11 mouse cellular contexts compared by ENCODE assay signal in genomic region chr19:34551981-34552380, GRCm38 (mm10). TPM values are rescaled to one million over a fixed set of nuclear protein-coding genes. Genes with fewer than 3 reads are reported as not detected.
DNase-seq lines count a peak whose midpoint lies in the region; ATAC-seq and TF ChIP-seq lines count a peak whose summit lies in the region.
"Had no signal": no experiment of that assay in that cellular context is flagged by ENCODE, and none has a peak within 500 bp of the region (broad histone marks: within the 10 kb centered on the region; RNA-seq: fewer than 3 reads in every experiment).

No protein-coding gene starts in this region.

- no peak overlapping the region for H3K9ac ChIP-seq in hindbrain, postnatal 0 days (replicated peaks; ENCODE audit: low read length)
- H3K9ac ChIP-seq in hindbrain, embryonic 11.5 days (ENCODE audit: low read depth, low read length): no peak overlapping the region
- H3K9ac ChIP-seq in forebrain, embryonic 16.5 days (replicated peaks; ENCODE audit: low read depth, low read length): no peak overlapping the region

- H3K36me3 ChIP-seq in hindbrain, postnatal 0 days (ENCODE audit: insufficient read depth, low read length): no peaks in the 10 kb centered on the region
- H3K36me3 ChIP-seq in hindbrain, embryonic 11.5 days (ENCODE audit: control insufficient read depth, insufficient read depth, low read length): no peaks in the 10 kb centered on the region
- no peaks in the 10 kb centered on the region for H3K36me3 ChIP-seq in forebrain, embryonic 16.5 days (ENCODE audit: control insufficient read depth, insufficient read depth)

- H3K9me3 ChIP-seq in hindbrain, postnatal 0 days (ENCODE audit: low read length): no peaks in the 10 kb centered on the region
- no peaks in the 10 kb centered on the region for H3K9me3 ChIP-seq in hindbrain, embryonic 11.5 days (ENCODE audit: control insufficient read depth, low read length)
- no peaks in the 10 kb centered on the region for H3K9me3 ChIP-seq in forebrain, embryonic 16.5 days (ENCODE audit: control insufficient read depth, low read length)

- no peaks in the 10 kb centered on the region for H3K27me3 ChIP-seq in hindbrain, postnatal 0 days (ENCODE audit: insufficient read depth, low read length)
- no peaks in the 10 kb centered on the region for H3K27me3 ChIP-seq in hindbrain, embryonic 11.5 days (ENCODE audit: control insufficient read depth, insufficient read depth, low read length)
- no peaks in the 10 kb centered on the region for H3K27me3 ChIP-seq in forebrain, embryonic 16.5 days (replicated peaks; ENCODE audit: control insufficient read depth, insufficient read depth, low read length)

- TF ChIP-seq CTCF in hindbrain, postnatal 0 days (IDR thresholded peaks at IDR 0.05; ENCODE audit: low read depth): no peak

- H3K4me2 ChIP-seq in hindbrain, postnatal 0 days (ENCODE audit: low read depth, low read length): peak overlapping the region; percentile 33
- H3K4me2 ChIP-seq in hindbrain, embryonic 11.5 days (replicated peaks; ENCODE audit: low read depth, low read length): no peak overlapping the region
- H3K4me2 ChIP-seq in forebrain, embryonic 16.5 days (ENCODE audit: low read length): peak overlapping the region; percentile 3; the same call in 1 of the 2 replicates

- no peak for ATAC-seq in hindbrain, postnatal 0 days
- ATAC-seq in hindbrain, embryonic 11.5 days (ENCODE audit: low FRiP score): no peak
- no peak for ATAC-seq in forebrain, embryonic 16.5 days
- ATAC-seq in CD4-positive, CD25-positive, alpha-beta regulatory T cell, adult 4 months: no peak

- no peak overlapping the region for H3K27ac ChIP-seq in hindbrain, postnatal 0 days
- H3K27ac ChIP-seq in hindbrain, embryonic 11.5 days (ENCODE audit: low read depth, low read length): no peak overlapping the region
- no peak overlapping the region for H3K27ac ChIP-seq in forebrain, embryonic 16.5 days (ENCODE audit: low read length)

- no peak for DNase-seq in hindbrain, postnatal 0 days (ENCODE audit: low spot score)
- no peak for DNase-seq in hindbrain, embryonic 11.5 days (ENCODE audit: low spot score)
- peak; percentile 78 for DNase-seq in kidney, adult 9 months
- DNase-seq in lung, postnatal 14 days: peak; percentile 46
- DNase-seq in adrenal gland, adult 8-10 months: no peak
- DNase-seq in retina, embryonic 14.5 days (ENCODE audit: low spot score): no peak
- DNase-seq: cerebellum, postnatal 36 days; layer of hippocampus, postnatal 36 days had no signal

- H3K4me3 ChIP-seq in hindbrain, postnatal 0 days (ENCODE audit: low read length): no peak overlapping the region
- no peak overlapping the region for H3K4me3 ChIP-seq in hindbrain, embryonic 11.5 days (ENCODE audit: low read depth, low read length)
- H3K4me3 ChIP-seq in forebrain, embryonic 16.5 days (replicated peaks; ENCODE audit: low read length): 0 out of 2 replicates have a peak overlapping the region, but pooled peaks have one; percentile 0

- WGBS in hindbrain, postnatal 0 days: 63% methylated on average over 5 of the region's 5 CpGs
- WGBS in hindbrain, embryonic 11.5 days: 78% methylated on average over 5 of the region's 5 CpGs
- 61% methylated on average over 5 of the region's 5 CpGs for WGBS in forebrain, embryonic 16.5 days

- no peaks in the 10 kb centered on the region for H3K4me1 ChIP-seq in hindbrain, postnatal 0 days (ENCODE audit: insufficient read depth, low read length)
- H3K4me1 ChIP-seq in hindbrain, embryonic 11.5 days (replicated peaks; ENCODE audit: control insufficient read depth, insufficient read depth, low read length): no peaks in the 10 kb centered on the region
- H3K4me1 ChIP-seq in forebrain, embryonic 16.5 days (replicated peaks; ENCODE audit: control insufficient read depth, insufficient read depth, low read length): peaks cover 8% of the 10 kb centered on the region; the same call in 1 of the 2 replicates

RNA-seq across cellular contexts. Expression of gene Ifit2, which starts 1.5 kb away (rescaled TPM):
- total RNA-seq in hindbrain, postnatal 0 days (2014; rRNA removed): 4.5 and 8.3 TPM in 2 replicates
- 5.6 and 5.8 TPM in 2 replicates for polyA plus RNA-seq in hindbrain, postnatal 0 days (2015; fragmentation: Nextera tagmentation; extraction: Ambion mirVana)
- 3.7 and 4.2 TPM in 2 replicates for polyA plus RNA-seq in hindbrain, embryonic 11.5 days (2014; fragmentation: Nextera tagmentation; extraction: Ambion mirVana)
- polyA plus RNA-seq in forebrain, embryonic 16.5 days (2015; fragmentation: Nextera tagmentation; extraction: Ambion mirVana): 9.0 and 10.5 TPM in 2 replicates
- 10 to 100 TPM; 28.5 to 31.7 TPM for polyA plus RNA-seq in CD4-positive, CD25-positive, alpha-beta regulatory T cell, adult 4 months (2017; shearing (Covaris generic))
- total RNA-seq in adrenal gland, adult 8-10 months (2022): 1 to 10 TPM; 3.7 to 6.2 (median 4.7) TPM

RNA-seq across cellular contexts. Expression of gene Lipa, which starts 24.7 kb away (rescaled TPM):
- 20.3 and 25.8 TPM in 2 replicates for total RNA-seq in hindbrain, postnatal 0 days (2014; rRNA removed)
- polyA plus RNA-seq in hindbrain, postnatal 0 days (2015; fragmentation: Nextera tagmentation; extraction: Ambion mirVana): 18.3 and 18.9 TPM in 2 replicates
- 27.3 and 28.2 TPM in 2 replicates for polyA plus RNA-seq in hindbrain, embryonic 11.5 days (2014; fragmentation: Nextera tagmentation; extraction: Ambion mirVana)
- polyA plus RNA-seq in forebrain, embryonic 16.5 days (2015; fragmentation: Nextera tagmentation; extraction: Ambion mirVana): 14.2 and 16.0 TPM in 2 replicates
- 100 to 1,000 TPM; 100 to 102 TPM for polyA plus RNA-seq in CD4-positive, CD25-positive, alpha-beta regulatory T cell, adult 4 months (2017; shearing (Covaris generic))
- 100 to 1,000 TPM; 101 to 277 (median 170) TPM for total RNA-seq in adrenal gland, adult 8-10 months (2022)

RNA-seq across cellular contexts. Expression of gene Ifit3, which starts 31.4 kb away (rescaled TPM):
- 1.8 and 2.3 TPM in 2 replicates for total RNA-seq in hindbrain, postnatal 0 days (2014; rRNA removed)
- 3.1 and 3.6 TPM in 2 replicates for polyA plus RNA-seq in hindbrain, postnatal 0 days (2015; fragmentation: Nextera tagmentation; extraction: Ambion mirVana)
- 0.15 and 0.19 TPM in 2 replicates for polyA plus RNA-seq in hindbrain, embryonic 11.5 days (2014; fragmentation: Nextera tagmentation; extraction: Ambion mirVana)
- polyA plus RNA-seq in forebrain, embryonic 16.5 days (2015; fragmentation: Nextera tagmentation; extraction: Ambion mirVana): 1.3 TPM in 2 replicates
- 10 to 100 TPM; 47.4 to 70.7 TPM for polyA plus RNA-seq in CD4-positive, CD25-positive, alpha-beta regulatory T cell, adult 4 months (2017; shearing (Covaris generic))
- 10 to 100 TPM in 2 of 4 experiments, 1 to 10 TPM in 2; 7.0 to 15.3 (median 9.9) TPM for total RNA-seq in adrenal gland, adult 8-10 months (2022)

RNA-seq across cellular contexts. Expression of gene Ifit1bl1, which starts 49.8 kb away (rescaled TPM):
- total RNA-seq in hindbrain, postnatal 0 days (2014; rRNA removed): 0.86 and 1.5 TPM in 2 replicates
- 1.3 and 1.4 TPM in 2 replicates for polyA plus RNA-seq in hindbrain, postnatal 0 days (2015; fragmentation: Nextera tagmentation; extraction: Ambion mirVana)
- polyA plus RNA-seq in hindbrain, embryonic 11.5 days (2014; fragmentation: Nextera tagmentation; extraction: Ambion mirVana): 0.25 and 0.42 TPM in 2 replicates
- polyA plus RNA-seq in forebrain, embryonic 16.5 days (2015; fragmentation: Nextera tagmentation; extraction: Ambion mirVana): 0.65 and 0.98 TPM in 2 replicates
- 100 to 1,000 TPM; 116 to 127 TPM for polyA plus RNA-seq in CD4-positive, CD25-positive, alpha-beta regulatory T cell, adult 4 months (2017; shearing (Covaris generic))
- total RNA-seq in adrenal gland, adult 8-10 months (2022): 1 to 10 TPM in 2 of 4 experiments, under 1 TPM in 2; 0.98 to 1.2 (median 1.0) TPM
- total RNA-seq: ES-E14 had no signal

RNA-seq across cellular contexts. Expression of gene Ifit3b, which starts 55.8 kb away (rescaled TPM):
- total RNA-seq in hindbrain, postnatal 0 days (2014; rRNA removed): 0.21 and 0.43 TPM in 2 replicates
- polyA plus RNA-seq in hindbrain, postnatal 0 days (2015; fragmentation: Nextera tagmentation; extraction: Ambion mirVana): 0.98 and 0.99 TPM in 2 replicates
- 0.28 TPM in 1 of 2 replicates, not detected in the other for polyA plus RNA-seq in hindbrain, embryonic 11.5 days (2014; fragmentation: Nextera tagmentation; extraction: Ambion mirVana)
- polyA plus RNA-seq in forebrain, embryonic 16.5 days (2015; fragmentation: Nextera tagmentation; extraction: Ambion mirVana): 0.30 TPM in 1 of 2 replicates, not detected in the other
- 10 to 100 TPM in 1 of 2 experiments, 1 to 10 TPM in 1; 9.3 to 14.8 TPM for polyA plus RNA-seq in CD4-positive, CD25-positive, alpha-beta regulatory T cell, adult 4 months (2017; shearing (Covaris generic))
- total RNA-seq in adrenal gland, adult 8-10 months (2022): 1 to 10 TPM; 2.6 to 7.4 (median 5.4) TPM
- total RNA-seq: ES-E14 had no signal

Comparison
In these comparisons a context has a peak if more than half of its experiments do, and no peak if none do; other contexts are left out.
1. DNase-seq: peak in kidney, adult 9 months (single experiment) and lung, postnatal 14 days (single experiment); none in hindbrain, postnatal 0 days (single experiment), hindbrain, embryonic 11.5 days (single experiment), adrenal gland, adult 8-10 months (single experiment) and retina, embryonic 14.5 days (single experiment).
2. RNA of gene Ifit3, which starts 31.4 kb away (polyA plus RNA-seq): 47.4 to 70.7 TPM in CD4-positive, CD25-positive, alpha-beta regulatory T cell, adult 4 months; 3.1 to 3.6 TPM in hindbrain, postnatal 0 days, 1.3 TPM in forebrain, embryonic 16.5 days and 0.15 to 0.19 TPM in hindbrain, embryonic 11.5 days; every median in the first group is over 10 times any median in the second.